In genomic region chr6:143415383-143415778, GRCm38 (mm10) we compare ENCODE assay signal across 16 mouse cellular contexts.
DNase-seq lines count a peak whose midpoint lies in the region; TF ChIP-seq lines count a peak whose summit lies in the region.
"Had no signal": no experiment of that assay in that cellular context is flagged by ENCODE, and none has a peak within 500 bp of the region (broad histone marks: within the 10 kb centered on the region; RNA-seq: fewer than 3 reads in every experiment).

No protein-coding gene starts in this region.

- no peak overlapping the region for H3K27ac ChIP-seq in cerebellum, adult 2 months (ENCODE audit: insufficient read depth, low read length)
- no peak overlapping the region for H3K27ac ChIP-seq in heart, embryonic 10.5 days
- H3K27ac ChIP-seq: embryonic facial prominence, embryonic 15.5 days; gastrocnemius, adult 2 months; limb, embryonic 10.5 days; liver, embryonic 13.5 days; neural tube, embryonic 13.5 days; stomach, embryonic 15.5 days had no signal

- peak overlapping the region; percentile 74 for H3K4me3 ChIP-seq in cerebellum, adult 2 months (replicated peaks; ENCODE audit: insufficient read depth, low read depth, low read length)
- H3K4me3 ChIP-seq in heart, embryonic 10.5 days, result no peak overlapping the region
- H3K4me3 ChIP-seq: embryonic facial prominence, embryonic 15.5 days; gastrocnemius, adult 2 months; limb, embryonic 10.5 days; liver, embryonic 13.5 days; neural tube, embryonic 13.5 days; stomach, embryonic 15.5 days had no signal

- no peaks in the 10 kb centered on the region for H3K36me3 ChIP-seq in heart, embryonic 10.5 days
- H3K36me3 ChIP-seq: embryonic facial prominence, embryonic 15.5 days; limb, embryonic 10.5 days; liver, embryonic 13.5 days; neural tube, embryonic 13.5 days; stomach, embryonic 15.5 days had no signal

- H3K27me3 ChIP-seq in cerebellum, adult 2 months (ENCODE audit: control insufficient read depth, insufficient read depth, low read length), result no peaks in the 10 kb centered on the region
- H3K27me3 ChIP-seq in heart, embryonic 10.5 days (ENCODE audit: insufficient read depth, poor library complexity, severe bottlenecking), result no peaks in the 10 kb centered on the region
- H3K27me3 ChIP-seq: embryonic facial prominence, embryonic 15.5 days; liver, embryonic 13.5 days; neural tube, embryonic 13.5 days; stomach, embryonic 15.5 days had no signal

- TF ChIP-seq POLR2A in cerebellum, adult 2 months (IDR thresholded peaks at IDR 0.05; ENCODE audit: borderline replicate concordance, insufficient read depth, low read length), result no peak

- DNase-seq in cerebellum, adult 2 months, result peak; percentile 15 to 24
- DNase-seq in cerebellum, adult 9-11 months, result no peak
- peak; percentile 43 for DNase-seq in heart, embryonic 10.5 days (ENCODE audit: low spot score)
- DNase-seq in heart, postnatal 25 days (ENCODE audit: low spot score), result no peak
- DNase-seq in right cerebral cortex, adult 2 months (ENCODE audit: low spot score in 2 of 2), result peak; percentile 70 to 71
- DNase-seq in right cerebral cortex, postnatal 4 days, result no peak
- DNase-seq in gastrocnemius, postnatal 10 days, result no peak
- no peak for DNase-seq in retina, embryonic 14.5 days (ENCODE audit: low spot score)
- DNase-seq: gastrocnemius, adult 2 months; kidney, postnatal 10 days; liver, embryonic 13.5 days; thymus, postnatal 25 days had no signal

- no peak for TF ChIP-seq CTCF in cerebellum, adult 2 months (IDR thresholded peaks at IDR 0.05; ENCODE audit: borderline replicate concordance, insufficient read depth, low read depth, low read length)

- intact Hi-C loops in heart, postnatal 25 days (cut with DNase I), result no loop called here

- no peaks in the 10 kb centered on the region; the same call in 1 of the 2 replicates for H3K4me1 ChIP-seq in cerebellum, adult 2 months (ENCODE audit: control insufficient read depth, insufficient read depth, low read length)
- no peaks in the 10 kb centered on the region for H3K4me1 ChIP-seq in heart, embryonic 10.5 days
- H3K4me1 ChIP-seq: embryonic facial prominence, embryonic 15.5 days; liver, embryonic 13.5 days; neural tube, embryonic 13.5 days; stomach, embryonic 15.5 days had no signal

- WGBS in cerebellum, adult 2 months, result 30% methylated on average over 12 of the region's 12 CpGs
- 88% methylated on average over 12 of the region's 12 CpGs for WGBS in heart, embryonic 10.5 days

- H3K9me3 ChIP-seq in heart, embryonic 10.5 days, result no peaks in the 10 kb centered on the region
- H3K9me3 ChIP-seq: embryonic facial prominence, embryonic 15.5 days; limb, embryonic 10.5 days; neural tube, embryonic 13.5 days; stomach, embryonic 15.5 days had no signal

Comparison
In these comparisons a context has a peak if more than half of its experiments do, and no peak if none do; other contexts are left out.
1. DNase-seq: peak in cerebellum, adult 2 months (2 of 2), heart, embryonic 10.5 days (single experiment) and right cerebral cortex, adult 2 months (2 of 2); none in cerebellum, adult 9-11 months (single experiment), heart, postnatal 25 days (single experiment), right cerebral cortex, postnatal 4 days (single experiment), gastrocnemius, postnatal 10 days (single experiment) and retina, embryonic 14.5 days (single experiment).